Mouse (Mus musculus): ENCODE data around the gene Car6. TPM values are rescaled to one million over a fixed set of nuclear protein-coding genes. Genes with fewer than 3 reads are reported as not detected.

The Car6 gene
- polyA plus RNA-seq, 1 experiment from 2014 or later, result not detected

- H3K4me1 ChIP-seq, result peaks cover 47% of the 10 kb centered on the region
- 0 out of 2 replicates have a peak, but pooled peaks have one; percentile 22 for ATAC-seq (replicated peaks)
- under 1% methylated on average over 21 of the region's 21 CpGs for WGBS
Measured at GRCm38 (mm10) chr4:150237636-150238361, 36.7 kb upstream of the Car6 start.

GRCm38 (mm10) chr4:150236521-150237481 is 35.7 kb upstream of the Car6 start, which contains the start of gene Eno1:
Gene Eno1 (plus strand): TSS chr4:150236721.
- H3K4me2 ChIP-seq, result peak within 1 kb of the TSS; percentile 69
- no peaks in the 10 kb centered on the region for H3K27me3 ChIP-seq (replicated peaks)
- H3K36me3 ChIP-seq (replicated peaks), result peaks cover 8% of the 10 kb centered on the region
- under 1% methylated on average over 70 of the region's 78 CpGs for WGBS
- H3K27ac ChIP-seq, result peak within 1 kb of the TSS; percentile 98
- peaks cover 49% of the 10 kb centered on the region for H3K4me1 ChIP-seq
- peak within 1 kb of the TSS; percentile 78 for H3K9ac ChIP-seq
- ATAC-seq (replicated peaks), result peak; percentile 97
- peak within 1 kb of the TSS; percentile 77 for H3K4me3 ChIP-seq
- H3K9me3 ChIP-seq, result no peaks in the 10 kb centered on the region

More at GRCm38 (mm10) chr4:150237636-150238361, 36.7 kb upstream of the Car6 start:
- no peaks in the 10 kb centered on the region for H3K27me3 ChIP-seq (replicated peaks)
- peak overlapping the region; percentile 98 for H3K27ac ChIP-seq
- peak overlapping the region; percentile 77 for H3K4me3 ChIP-seq
- peak overlapping the region; percentile 78 for H3K9ac ChIP-seq
- H3K9me3 ChIP-seq, result no peaks in the 10 kb centered on the region
- peak overlapping the region; percentile 69 for H3K4me2 ChIP-seq
- peaks cover 16% of the 10 kb centered on the region for H3K36me3 ChIP-seq (replicated peaks)

GRCm38 (mm10) chr4:150236031-150236430 is 34.9 kb upstream of the Car6 start:
- Histone ChIP-seq H3K9me3 (no peaks in the 10 kb centered on the region), H3K36me3 (replicated peaks) (peaks cover 3% of the 10 kb centered on the region), H3K4me3 (peak overlapping the region; percentile 77), H3K9ac (0 out of 2 replicates have a peak overlapping the region, but pooled peaks have one; percentile 78), H3K4me1 (peaks cover 45% of the 10 kb centered on the region), H3K4me2 (peak overlapping the region; percentile 69), H3K27me3 (replicated peaks) (no peaks in the 10 kb centered on the region), H3K27ac (peak overlapping the region; percentile 98)
- 83% methylated on average over 8 of the region's 8 CpGs for WGBS
- ATAC-seq (replicated peaks), result no peak

GRCm38 (mm10) chr4:150235585-150235984 is 34.5 kb upstream of the Car6 start:
- no peak overlapping the region for H3K4me2 ChIP-seq
- H3K27ac ChIP-seq, result no peak overlapping the region
- H3K36me3 ChIP-seq (replicated peaks), result no peaks in the 10 kb centered on the region
- H3K27me3 ChIP-seq (replicated peaks), result no peaks in the 10 kb centered on the region
- H3K9ac ChIP-seq, result no peak overlapping the region
- H3K4me3 ChIP-seq, result no peak overlapping the region
- WGBS, result 78% methylated on average over 4 of the region's 4 CpGs
- H3K9me3 ChIP-seq, result no peaks in the 10 kb centered on the region
- H3K4me1 ChIP-seq, result peaks cover 47% of the 10 kb centered on the region
- no peak for ATAC-seq (replicated peaks)

- Histone ChIP-seq H3K27ac (peak overlapping the region; percentile 62), H3K4me2 (no peak overlapping the region), H3K4me1 (peaks cover 42% of the 10 kb centered on the region), H3K36me3 (replicated peaks) (no peaks in the 10 kb centered on the region), H3K9me3 (no peaks in the 10 kb centered on the region), H3K9ac (no peak overlapping the region), H3K27me3 (replicated peaks) (no peaks in the 10 kb centered on the region), H3K4me3 (no peak overlapping the region)
- ATAC-seq (replicated peaks), result no peak
- 41% methylated on average over 8 of the region's 8 CpGs for WGBS
Measured at GRCm38 (mm10) chr4:150234599-150235327, 33.6 kb upstream of the Car6 start.

GRCm38 (mm10) chr4:150231871-150232270 is 30.7 kb upstream of the Car6 start:
- H3K9ac ChIP-seq, result no peak overlapping the region
- H3K4me3 ChIP-seq, result no peak overlapping the region
- no peak for ATAC-seq (replicated peaks)
- no peaks in the 10 kb centered on the region for H3K27me3 ChIP-seq (replicated peaks)
- H3K27ac ChIP-seq, result no peak overlapping the region
- WGBS, result 61% methylated on average over 8 of the region's 8 CpGs
- H3K4me2 ChIP-seq, result no peak overlapping the region
- no peaks in the 10 kb centered on the region for H3K9me3 ChIP-seq
- no peaks in the 10 kb centered on the region for H3K36me3 ChIP-seq (replicated peaks)
- H3K4me1 ChIP-seq, result peaks cover 27% of the 10 kb centered on the region

- WGBS, result 10% methylated on average over 21 of the region's 21 CpGs
- peak overlapping the region; percentile 21 for H3K27ac ChIP-seq
- no peak overlapping the region for H3K4me3 ChIP-seq
- H3K9ac ChIP-seq, result no peak overlapping the region
- no peak overlapping the region for H3K4me2 ChIP-seq
- no peaks in the 10 kb centered on the region for H3K36me3 ChIP-seq (replicated peaks)
- no peaks in the 10 kb centered on the region for H3K9me3 ChIP-seq
- ATAC-seq (replicated peaks), result no peak
- peaks cover 25% of the 10 kb centered on the region for H3K4me1 ChIP-seq
- H3K27me3 ChIP-seq (replicated peaks), result no peaks in the 10 kb centered on the region
Measured at GRCm38 (mm10) chr4:150230460-150231407, 29.6 kb upstream of the Car6 start.

- 36% methylated on average over 9 of the region's 15 CpGs for WGBS
- Histone ChIP-seq H3K4me2 (no peak overlapping the region), H3K27me3 (replicated peaks) (no peaks in the 10 kb centered on the region), H3K9me3 (no peaks in the 10 kb centered on the region), H3K36me3 (replicated peaks) (no peaks in the 10 kb centered on the region), H3K9ac (no peak overlapping the region), H3K27ac (no peak overlapping the region), H3K4me3 (no peak overlapping the region), H3K4me1 (peaks cover 25% of the 10 kb centered on the region)
- no peak for ATAC-seq (replicated peaks)
Measured at GRCm38 (mm10) chr4:150229747-150230390, 28.7 kb upstream of the Car6 start.

- no peak overlapping the region for H3K27ac ChIP-seq
- no peaks in the 10 kb centered on the region for H3K27me3 ChIP-seq (replicated peaks)
- peaks cover 20% of the 10 kb centered on the region for H3K4me1 ChIP-seq
- no peak for ATAC-seq (replicated peaks)
- no peaks in the 10 kb centered on the region for H3K9me3 ChIP-seq
- no peaks in the 10 kb centered on the region for H3K36me3 ChIP-seq (replicated peaks)
- no peak overlapping the region for H3K9ac ChIP-seq
- WGBS, result 45% methylated on average over 7 of the region's 7 CpGs
- H3K4me3 ChIP-seq, result no peak overlapping the region
- H3K4me2 ChIP-seq, result no peak overlapping the region
Measured at GRCm38 (mm10) chr4:150228581-150229348, 27.6 kb upstream of the Car6 start.

Data from midbrain, embryonic 15.5 days (tissue).